Mouse (Mus musculus) heart, postnatal 0 days (tissue): Measurements from ENCODE around the gene Ifitm3.

Source experiments
- CTCF ChIP-seq: IDR thresholded peaks from 2 replicates; pipeline ENCODE4 v1.5.1; 2016; ENCODE audit warnings: antibody characterized with exemption, control low read depth, low read depth
- EP300 ChIP-seq: IDR thresholded peaks from 2 replicates; pipeline ENCODE4 v1.6.1; 2016; ENCODE audit warnings: antibody characterized with exemption, low read depth

GRCm38 (mm10) chr7:140970931-140971330 lies 39.6 kb downstream of the Ifitm3 start:
- TF ChIP-seq CTCF (no peak), EP300 (no peak)
